Mouse (Mus musculus): Measurements from ENCODE around the gene Phf14.
"Not testable (repeated sequence)": the region's sequence is repeated elsewhere in the genome, so short reads cannot be mapped to it uniquely, and the experiment has no call there.

The Phf14 gene

GRCm38 (mm10) chr6:12089439-12089992 is 181.9 kb downstream of the Phf14 start:
- no peak for DNase-seq (ENCODE audit: inconsistent ontology term)

GRCm38 (mm10) chr6:12095716-12096115 is 188.1 kb downstream of the Phf14 start:
- no peak for DNase-seq (ENCODE audit: inconsistent ontology term)

- no peak for DNase-seq (ENCODE audit: inconsistent ontology term)
These were observed 189.5 kb downstream of the Phf14 start for GRCm38 (mm10) chr6:12097125-12097524.

GRCm38 (mm10) chr6:12105144-12105543 is 197.5 kb downstream of the Phf14 start:
- DNase-seq (ENCODE audit: inconsistent ontology term): no peak

- DNase-seq (ENCODE audit: inconsistent ontology term): no peak
These were observed 199.7 kb downstream of the Phf14 start for GRCm38 (mm10) chr6:12107326-12107725.

GRCm38 (mm10) chr6:12107786-12108185 is 200.2 kb downstream of the Phf14 start:
- no peak for DNase-seq (ENCODE audit: inconsistent ontology term)

GRCm38 (mm10) chr6:12116926-12117818 is 209.6 kb downstream of the Phf14 start:
- no peak for DNase-seq (ENCODE audit: inconsistent ontology term)

GRCm38 (mm10) chr6:12117819-12118570 is 210.4 kb downstream of the Phf14 start:
- peak; percentile 51 for DNase-seq (ENCODE audit: inconsistent ontology term)

- DNase-seq (ENCODE audit: inconsistent ontology term): no peak
These were observed 215.2 kb downstream of the Phf14 start for GRCm38 (mm10) chr6:12122759-12123158.

- DNase-seq (ENCODE audit: inconsistent ontology term): peak; percentile 41
These were observed 217.6 kb downstream of the Phf14 start for GRCm38 (mm10) chr6:12125031-12125803.

- not testable (repeated sequence) for DNase-seq (ENCODE audit: inconsistent ontology term)
These were observed 219.0 kb downstream of the Phf14 start for GRCm38 (mm10) chr6:12126601-12127000.

GRCm38 (mm10) chr6:12127287-12127686 is 219.7 kb downstream of the Phf14 start:
- DNase-seq (ENCODE audit: inconsistent ontology term): no peak
